Mouse (Mus musculus): ENCODE measurements around the gene Itga11.

DNA sequence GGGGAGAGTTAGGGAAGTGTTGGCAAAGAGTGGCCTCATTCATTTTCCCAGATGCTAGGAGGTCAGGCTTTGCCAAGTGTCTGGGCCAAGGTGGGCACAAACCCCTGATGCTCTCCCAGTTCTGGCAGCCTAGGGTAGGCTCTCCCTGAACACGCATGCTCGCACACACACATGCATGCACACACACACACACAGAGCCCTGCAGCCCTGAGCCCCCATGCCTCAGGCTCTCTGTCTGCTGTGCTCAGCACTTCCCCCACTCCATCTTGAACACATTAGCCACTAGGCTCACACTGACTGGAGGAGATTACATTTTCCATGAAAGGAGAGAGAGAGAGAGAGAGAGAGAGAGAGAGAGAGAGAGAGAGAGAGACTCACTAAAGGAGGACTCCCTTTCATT, 44.2 kb downstream of the Itga11 start:
- TF ChIP-seq CTCF (IDR thresholded peaks at IDR 0.05; ENCODE audit: low read depth, low read length) (no peak), POLR2A (IDR thresholded peaks at IDR 0.05; ENCODE audit: extremely low read depth, insufficient read depth, low read length) (no peak)

Data from liver, adult 2 months (tissue).